Mouse (Mus musculus): ENCODE results near the gene Fkbpl.

Gene Fkbpl

GRCm38 (mm10) chr17:34644608-34645007 is at the start of gene Fkbpl:
Gene Fkbpl, plus strand, starts transcription at chr17:34644764.
- DNase-seq (ENCODE audit: extremely low read depth, low read depth), result peak; percentile 95

- no peak for DNase-seq (ENCODE audit: extremely low read depth, low read depth)
Measured at GRCm38 (mm10) chr17:34596098-34596497, 48.5 kb upstream of the Fkbpl start.

- no peak for DNase-seq (ENCODE audit: extremely low read depth, low read depth)
Measured at GRCm38 (mm10) chr17:34597566-34598095, 46.9 kb upstream of the Fkbpl start, which contains the start of gene Ager. Gene Ager, plus strand, starts transcription at chr17:34597862.

- DNase-seq (ENCODE audit: extremely low read depth, low read depth), result no peak
Measured at GRCm38 (mm10) chr17:34599891-34600290, 44.7 kb upstream of the Fkbpl start.

GRCm38 (mm10) chr17:34601796-34602195 is 42.8 kb upstream of the Fkbpl start:
- no peak for DNase-seq (ENCODE audit: extremely low read depth, low read depth)

GRCm38 (mm10) chr17:34603375-34604060 is 41.0 kb upstream of the Fkbpl start, which contains the start of gene Rnf5:
Gene Rnf5, minus strand, starts transcription at chr17:34603690.
- peak; percentile 100 for DNase-seq (ENCODE audit: extremely low read depth, low read depth)

GRCm38 (mm10) chr17:34604061-34604508 is 40.5 kb upstream of the Fkbpl start, which contains the start of gene Agpat1:
Gene Agpat1, plus strand, starts transcription at chr17:34604262.
- peak; percentile 96 for DNase-seq (ENCODE audit: extremely low read depth, low read depth)

- no peak for DNase-seq (ENCODE audit: extremely low read depth, low read depth)
Measured at GRCm38 (mm10) chr17:34604511-34605237, 39.9 kb upstream of the Fkbpl start.

- peak; percentile 78 for DNase-seq (ENCODE audit: extremely low read depth, low read depth)
Measured at GRCm38 (mm10) chr17:34605609-34606008, 39.0 kb upstream of the Fkbpl start.

- DNase-seq (ENCODE audit: extremely low read depth, low read depth), result no peak
Measured at GRCm38 (mm10) chr17:34606186-34607039, 38.2 kb upstream of the Fkbpl start.

GRCm38 (mm10) chr17:34607997-34608396 is 36.6 kb upstream of the Fkbpl start:
- DNase-seq (ENCODE audit: extremely low read depth, low read depth), result no peak

GRCm38 (mm10) chr17:34611050-34611449 is 33.5 kb upstream of the Fkbpl start:
- DNase-seq (ENCODE audit: extremely low read depth, low read depth), result no peak

GRCm38 (mm10) chr17:34613054-34613645 is 31.4 kb upstream of the Fkbpl start:
- peak; percentile 66 for DNase-seq (ENCODE audit: extremely low read depth, low read depth)

GRCm38 (mm10) chr17:34613830-34614229 is 30.7 kb upstream of the Fkbpl start:
- DNase-seq (ENCODE audit: extremely low read depth, low read depth), result no peak

GRCm38 (mm10) chr17:34615871-34616270 is 28.7 kb upstream of the Fkbpl start, which contains the start of gene Egfl8:
Gene Egfl8, minus strand, starts transcription at chr17:34615971.
- no peak for DNase-seq (ENCODE audit: extremely low read depth, low read depth)

- peak; percentile 66 for DNase-seq (ENCODE audit: extremely low read depth, low read depth)
Measured at GRCm38 (mm10) chr17:34618999-34619398, 25.6 kb upstream of the Fkbpl start.

- DNase-seq (ENCODE audit: extremely low read depth, low read depth), result no peak
Measured at GRCm38 (mm10) chr17:34621006-34621405, 23.6 kb upstream of the Fkbpl start.

GRCm38 (mm10) chr17:34623161-34623560 is 21.4 kb upstream of the Fkbpl start:
- DNase-seq (ENCODE audit: extremely low read depth, low read depth), result no peak

GRCm38 (mm10) chr17:34624981-34625380 is 19.6 kb upstream of the Fkbpl start:
- DNase-seq (ENCODE audit: extremely low read depth, low read depth), result no peak

GRCm38 (mm10) chr17:34626062-34626772 is 18.3 kb upstream of the Fkbpl start:
- DNase-seq (ENCODE audit: extremely low read depth, low read depth), result no peak

Measured in MEL-GATA-1-ER (cell line).